Mouse (Mus musculus) G1E (cell line): ENCODE data around the gene Tspan31. TPM values are rescaled to one million over a fixed set of nuclear protein-coding genes. Genes with fewer than 3 reads are reported as not detected.

Experiments
- ATAC-seq: 2 replicates; pipeline ENCODE4 v1.8.0; 2016; ENCODE audit warnings: mild to moderate bottlenecking; ENCODE audit not compliant: insufficient number of reproducible peaks, poor library complexity, low FRiP score, severe bottlenecking; ENCODE audit errors: extremely low read depth
- DNase-seq: peaks from one replicate; pipeline ENCODE4 v3.0.0; 2012; ENCODE audit warnings: low spot score
- H3K27me3 ChIP-seq: 2 replicates; pipeline ENCODE4 v1.6.1; 2012; ENCODE audit warnings: mild to moderate bottlenecking, low read length, inconsistent platforms; ENCODE audit not compliant: insufficient read depth
- H3K36me3 ChIP-seq: replicated peaks from 2 replicates; pipeline ENCODE3; 2012; ENCODE audit warnings: mild to moderate bottlenecking, inconsistent platforms
- H3K4me1 ChIP-seq: 2 replicates; pipeline ENCODE4 v1.6.1; 2012; ENCODE audit warnings: low read depth, low read length, inconsistent platforms, mixed read lengths; ENCODE audit not compliant: insufficient read depth
- H3K4me3 ChIP-seq: 2 replicates; pipeline ENCODE4 v1.5.1; 2012; ENCODE audit warnings: low read depth, mild to moderate bottlenecking, inconsistent platforms, low read length, moderate library complexity, mixed read lengths
- H3K9me3 ChIP-seq: replicated peaks from 2 replicates; pipeline ENCODE4 v1.6.1; 2012; ENCODE audit warnings: inconsistent platforms
- CTCF ChIP-seq: IDR thresholded peaks from 2 replicates; pipeline ENCODE4 v1.5.1; 2012; ENCODE audit warnings: low read depth, low read length, inconsistent platforms, mixed read lengths
- GATA1 ChIP-seq: IDR thresholded peaks from 2 replicates; pipeline ENCODE4 v1.6.1; 2012; ENCODE audit warnings: borderline replicate concordance, low read length, inconsistent platforms, mixed read lengths
- GATA2 ChIP-seq: IDR thresholded peaks from 2 replicates; pipeline ENCODE4 v1.6.1; 2012; ENCODE audit warnings: low read depth, low read length, inconsistent platforms, borderline replicate concordance
- POLR2AphosphoS5 ChIP-seq: IDR thresholded peaks from 2 replicates; pipeline ENCODE4 v1.6.1; 2012; ENCODE audit warnings: low read depth, low read length, inconsistent platforms; ENCODE audit not compliant: insufficient replicate concordance
- TAL1 ChIP-seq: conservative IDR thresholded peaks from 2 replicates; pipeline ENCODE4 v1.6.1; 2012; ENCODE audit warnings: low read depth, low read length, inconsistent platforms, mixed read lengths
- polyA plus RNA-seq: library from polyadenylated mRNA; stranded (reverse); fragments of >175 nt; gene quantifications from 2 replicates; pipeline ENCODE4 v1.2.3, GENCODE M21; 2012
- total RNA-seq, 2 experiments: library from RNA; stranded (forward) in 1 of 2; stranded (reverse) in 1 of 2; fragments of 200-1000 nt in 1 of 2; fragments of >200 nt in 1 of 2; fragmentation: Nextera tagmentation in 1 of 2; gene quantifications; 2 replicates each; pipeline ENCODE4 v1.2.3; 2014 to 2017

The Tspan31 gene
- total and polyA plus RNA-seq, 3 experiments: 41.8 to 186 (median 73.6) TPM

GRCm38 (mm10) chr10:127085052-127085451 lies 15.0 kb upstream of the Tspan31 start:
- Histone ChIP-seq H3K27me3 (peaks cover 79% of the 10 kb centered on the region), H3K9me3 (peaks cover 4% of the 10 kb centered on the region), H3K4me3 (no peak overlapping the region; the same call in 1 of the 2 replicates), H3K36me3 (no peaks in the 10 kb centered on the region), H3K4me1 (no peaks in the 10 kb centered on the region; the same call in none of the 2 replicates)
- DNase-seq (no peak), ATAC-seq (no peak)
- TF ChIP-seq POLR2AphosphoS5 (no peak), TAL1 (no peak), CTCF (no peak), GATA1 (no peak)

GRCm38 (mm10) chr10:127083915-127084306 lies 13.8 kb upstream of the Tspan31 start:
- no peaks in the 10 kb centered on the region; the same call in 1 of the 2 replicates for H3K4me1 ChIP-seq
- no peaks in the 10 kb centered on the region for H3K36me3 ChIP-seq
- H3K4me3 ChIP-seq: no peak overlapping the region
- no peak for DNase-seq
- TF ChIP-seq CTCF: no peak
- H3K9me3 ChIP-seq: peaks cover 9% of the 10 kb centered on the region
- peaks cover 78% of the 10 kb centered on the region for H3K27me3 ChIP-seq
- ATAC-seq: no peak

- Histone ChIP-seq H3K4me3 (no peak overlapping the region), H3K4me1 (no peaks in the 10 kb centered on the region; the same call in 1 of the 2 replicates), H3K36me3 (no peaks in the 10 kb centered on the region), H3K9me3 (peaks cover 9% of the 10 kb centered on the region), H3K27me3 (peaks cover 82% of the 10 kb centered on the region)
- DNase-seq: no peak
- no peak for ATAC-seq
- TF ChIP-seq POLR2AphosphoS5: no peak
- no peak for TF ChIP-seq GATA1
- no peak for TF ChIP-seq GATA2
- TF ChIP-seq CTCF: no peak
- no peak for TF ChIP-seq TAL1
Measured at GRCm38 (mm10) chr10:127083292-127083914, 13.3 kb upstream of the Tspan31 start.

- no peaks in the 10 kb centered on the region for H3K36me3 ChIP-seq
- H3K9me3 ChIP-seq: peaks cover 9% of the 10 kb centered on the region
- no peak for DNase-seq
- no peaks in the 10 kb centered on the region; the same call in 1 of the 2 replicates for H3K4me1 ChIP-seq
- no peak overlapping the region for H3K4me3 ChIP-seq
- H3K27me3 ChIP-seq: peaks cover 83% of the 10 kb centered on the region
- TF ChIP-seq POLR2AphosphoS5 (no peak), TAL1 (no peak), GATA2 (no peak), GATA1 (no peak), CTCF (no peak)
- ATAC-seq: no peak
Measured at GRCm38 (mm10) chr10:127081996-127082620, 12.0 kb upstream of the Tspan31 start.

- ATAC-seq (no peak), DNase-seq (no peak)
- H3K36me3 ChIP-seq: no peaks in the 10 kb centered on the region
- no peaks in the 10 kb centered on the region; the same call in 1 of the 2 replicates for H3K4me1 ChIP-seq
- no peak for TF ChIP-seq GATA1
- no peak for TF ChIP-seq POLR2AphosphoS5
- TF ChIP-seq CTCF: no peak
- TF ChIP-seq TAL1: no peak
- no peak for TF ChIP-seq GATA2
- peaks cover 86% of the 10 kb centered on the region for H3K27me3 ChIP-seq
- H3K4me3 ChIP-seq: no peak overlapping the region
- peaks cover 7% of the 10 kb centered on the region for H3K9me3 ChIP-seq
Measured at GRCm38 (mm10) chr10:127080901-127081780, 11.1 kb upstream of the Tspan31 start.

GRCm38 (mm10) chr10:127079665-127080391 lies 9.8 kb upstream of the Tspan31 start:
- ATAC-seq: no peak
- H3K4me1 ChIP-seq: peaks cover 7% of the 10 kb centered on the region; the same call in 1 of the 2 replicates
- no peak overlapping the region for H3K4me3 ChIP-seq
- no peak for DNase-seq
- peaks cover 89% of the 10 kb centered on the region for H3K27me3 ChIP-seq
- TF ChIP-seq TAL1 (no peak), GATA1 (no peak), GATA2 (no peak), CTCF (no peak), POLR2AphosphoS5 (no peak)
- peaks cover 7% of the 10 kb centered on the region for H3K9me3 ChIP-seq
- H3K36me3 ChIP-seq: no peaks in the 10 kb centered on the region
